Mouse (Mus musculus): ENCODE measurements around the gene Ppp1r9a.

Ppp1r9a gene

DNA sequence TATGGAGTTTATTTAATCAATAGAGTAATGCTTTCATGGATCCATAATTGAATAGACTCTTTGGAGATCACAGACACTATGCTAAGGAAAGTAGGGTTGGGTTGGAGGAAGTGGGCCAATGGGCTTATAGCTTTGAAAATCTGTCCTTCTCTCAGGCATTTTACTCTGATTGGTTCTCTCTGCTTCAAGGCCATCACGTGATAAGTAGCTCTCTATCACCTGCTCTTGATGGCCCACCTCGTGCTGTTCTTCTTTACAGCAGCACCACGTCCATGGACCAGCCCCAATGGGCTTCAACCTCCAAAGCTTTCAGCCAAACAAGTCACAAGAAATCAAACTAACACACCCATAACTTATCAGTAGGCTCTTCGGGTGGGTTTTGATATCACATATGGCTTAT lies 288.0 kb downstream of the Ppp1r9a start:
- DNase-seq (ENCODE audit: extremely low read depth, low read depth) = no peak

DNA sequence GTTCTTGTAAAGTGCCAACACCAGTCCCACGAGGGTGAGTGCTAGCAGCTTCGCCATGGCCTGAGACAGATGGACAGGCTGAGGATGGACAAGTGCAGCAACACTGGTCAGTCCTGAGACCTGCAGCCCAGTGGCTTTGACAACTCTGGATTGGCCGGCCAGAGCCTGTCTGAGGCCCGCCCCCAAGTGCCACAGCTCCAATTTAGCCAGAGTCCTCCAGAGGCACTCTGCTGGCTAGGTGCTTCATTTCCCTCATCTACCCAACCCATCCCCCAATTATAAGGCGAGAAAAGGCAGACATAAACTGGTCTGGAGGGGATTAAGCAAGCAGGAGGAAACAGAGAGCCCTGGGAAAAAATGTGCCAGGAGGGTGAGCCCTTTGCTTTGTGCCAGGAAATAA lies 291.0 kb downstream of the Ppp1r9a start, which contains the start of gene Pon1:
Gene Pon1 (minus strand): TSS at position 254 of the 400 bp plus-strand sequence.
- DNase-seq (ENCODE audit: extremely low read depth, low read depth) = no peak

DNA sequence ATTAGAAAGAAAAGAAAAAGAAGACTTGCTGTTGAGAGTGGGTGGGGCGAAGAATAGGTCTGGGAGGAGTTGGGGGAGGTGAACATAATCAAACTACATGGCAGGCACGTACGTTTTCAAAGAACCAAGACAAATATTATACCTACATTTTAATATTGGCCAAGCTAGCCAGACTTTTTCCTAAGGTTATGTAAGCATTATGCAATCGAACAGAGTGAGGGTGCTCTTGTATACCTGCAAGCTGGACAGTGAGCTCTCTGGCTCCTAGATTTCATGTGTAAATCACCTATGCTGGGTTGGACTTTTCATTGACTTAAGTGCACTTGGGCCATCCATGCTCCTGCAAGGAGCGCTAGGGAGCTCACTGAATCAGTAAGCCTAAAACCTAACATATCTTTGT lies 295.9 kb downstream of the Ppp1r9a start:
- no peak for DNase-seq (ENCODE audit: extremely low read depth, low read depth)

DNA sequence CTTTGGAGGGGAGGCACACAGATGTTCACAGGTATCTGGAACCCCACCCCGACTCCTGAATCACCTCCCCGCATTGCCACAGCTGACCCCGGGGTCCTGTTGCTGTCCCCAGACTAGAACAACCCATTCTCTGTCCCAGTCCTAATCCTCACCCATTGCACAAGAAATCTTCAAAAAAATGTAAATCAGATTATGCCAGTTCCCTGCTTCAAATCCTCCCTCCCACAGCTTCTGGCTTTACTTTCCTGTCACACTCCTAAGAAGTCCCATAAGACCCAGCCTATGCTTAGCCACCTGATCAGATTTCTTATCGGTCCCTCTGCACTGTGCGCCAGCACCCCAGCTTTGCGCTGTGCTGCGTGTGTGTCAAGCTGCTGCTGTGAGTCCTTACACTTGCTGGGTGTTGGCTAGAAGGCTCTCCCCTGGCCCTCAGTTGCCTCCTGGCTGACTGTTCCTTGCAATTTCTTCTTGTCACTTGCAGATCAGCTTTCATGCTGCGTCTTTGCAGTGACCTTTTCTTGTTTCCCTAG lies 296.7 kb downstream of the Ppp1r9a start:
- DNase-seq (ENCODE audit: extremely low read depth, low read depth) = no peak

DNA sequence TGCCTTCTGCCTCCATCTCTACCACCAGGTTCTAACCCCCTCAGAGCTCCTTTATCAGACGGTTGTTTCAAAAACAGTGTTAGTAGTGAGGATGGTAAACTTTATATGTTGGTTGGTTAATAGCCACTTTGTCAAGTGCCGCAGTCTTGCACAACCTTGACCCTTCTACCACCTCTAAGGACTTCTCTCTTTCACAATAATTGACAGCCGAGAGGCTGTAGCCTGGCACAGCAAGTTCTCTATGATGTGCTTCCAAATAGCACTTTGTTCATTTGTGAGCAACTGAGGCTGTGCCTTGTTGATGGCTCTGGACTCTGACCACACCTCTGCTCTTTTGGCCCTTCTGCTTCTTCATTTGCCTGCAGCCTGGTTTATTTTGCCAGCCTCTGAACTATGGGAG lies 297.2 kb downstream of the Ppp1r9a start:
- no peak for DNase-seq (ENCODE audit: extremely low read depth, low read depth)

DNA sequence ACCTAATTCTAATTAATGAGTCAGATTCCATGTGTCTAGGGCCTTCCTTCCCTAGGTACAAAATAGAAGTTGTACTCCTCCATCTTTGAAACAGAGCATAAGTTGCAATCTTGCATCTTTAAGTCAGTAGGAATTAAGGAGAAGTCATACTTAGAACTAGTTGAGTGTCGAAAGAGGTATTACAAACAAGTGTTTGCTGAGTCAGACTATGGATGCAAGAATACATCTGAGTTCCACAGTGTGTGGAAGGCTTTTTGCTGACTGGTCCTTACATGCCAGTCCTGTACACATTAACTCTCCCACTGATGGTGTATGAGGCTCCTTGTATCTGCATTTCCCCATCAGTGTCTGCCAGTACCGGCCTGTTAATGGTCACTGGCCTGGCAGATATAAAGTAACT lies 305.1 kb downstream of the Ppp1r9a start:
- no peak for DNase-seq (ENCODE audit: extremely low read depth, low read depth)
